Mouse (Mus musculus) embryonic fibroblast, embryonic 13.5 days (primary cell): ENCODE measurements at regions not wholly inside any gene's neighbourhood (a gene's known extent, or its start where the extent isn't known, plus 50 kb on each side); places are given as distances from the start of the nearest gene placed in this dataset.

Experiments used
- H3K27ac ChIP-seq: 2 replicates; pipeline ENCODE4 v1.5.1; 2012; ENCODE audit warnings: low read length, control low read depth, inconsistent platforms; ENCODE audit not compliant: insufficient read depth
- H3K4me1 ChIP-seq: 2 replicates; pipeline ENCODE4 v1.6.1; 2011; ENCODE audit warnings: low read length; ENCODE audit not compliant: control insufficient read depth, insufficient read depth
- H3K4me3 ChIP-seq: 2 replicates; pipeline ENCODE4 v1.5.1; 2011; ENCODE audit warnings: mild to moderate bottlenecking, control low read depth, low read length; ENCODE audit not compliant: insufficient read depth
- CTCF ChIP-seq: IDR thresholded peaks from 2 replicates; pipeline ENCODE4 v1.5.1; 2011; ENCODE audit warnings: mild to moderate bottlenecking, control low read depth, low read length, moderate library complexity, borderline replicate concordance; ENCODE audit not compliant: insufficient read depth
- POLR2A ChIP-seq: IDR thresholded peaks from 2 replicates; pipeline ENCODE4 v1.6.1; 2011; ENCODE audit warnings: low read depth, mild to moderate bottlenecking, control low read depth, low read length, moderate library complexity

- Histone ChIP-seq H3K4me3 (no peak overlapping the region), H3K4me1 (no peaks in the 10 kb centered on the region), H3K27ac (no peak overlapping the region)
- no peak for TF ChIP-seq CTCF
- TF ChIP-seq POLR2A: no peak
Observed at GRCm38 (mm10) chr2:64535351-64535851, 437.6 kb upstream of the Fign start.

- Histone ChIP-seq H3K4me3 (no peak overlapping the region), H3K4me1 (no peaks in the 10 kb centered on the region), H3K27ac (no peak overlapping the region)
- TF ChIP-seq POLR2A (no peak), CTCF (no peak)
Observed at GRCm38 (mm10) chr2:64534869-64535268, 437.0 kb upstream of the Fign start.

- H3K4me3 ChIP-seq: no peak overlapping the region
- TF ChIP-seq POLR2A: no peak
- TF ChIP-seq CTCF: no peak
- no peak overlapping the region for H3K27ac ChIP-seq
- no peaks in the 10 kb centered on the region for H3K4me1 ChIP-seq
Observed at GRCm38 (mm10) chr2:64534344-64534743, 436.5 kb upstream of the Fign start.

DNA sequence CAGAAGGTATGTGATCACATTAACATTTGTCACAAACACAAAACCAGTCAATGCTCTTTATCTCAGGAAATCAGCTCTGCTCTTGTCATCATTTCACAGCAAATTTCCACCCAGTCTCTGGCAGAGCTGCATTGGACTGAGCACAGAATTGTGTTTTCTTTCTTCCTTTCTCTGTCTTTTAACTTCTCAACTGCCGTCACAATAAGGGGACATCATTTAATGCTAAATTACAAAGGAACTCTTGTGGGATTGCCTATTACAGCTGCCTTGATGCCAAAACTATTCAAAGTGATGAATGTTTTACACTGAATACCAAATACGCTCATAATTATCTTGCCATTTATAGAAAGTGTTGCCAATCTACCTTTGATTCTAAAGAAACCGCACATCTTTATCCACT, 424.9 kb upstream of the Fign start:
- no peak overlapping the region for H3K27ac ChIP-seq
- H3K4me1 ChIP-seq: no peaks in the 10 kb centered on the region
- no peak overlapping the region for H3K4me3 ChIP-seq
- TF ChIP-seq CTCF (no peak), POLR2A (no peak)

DNA sequence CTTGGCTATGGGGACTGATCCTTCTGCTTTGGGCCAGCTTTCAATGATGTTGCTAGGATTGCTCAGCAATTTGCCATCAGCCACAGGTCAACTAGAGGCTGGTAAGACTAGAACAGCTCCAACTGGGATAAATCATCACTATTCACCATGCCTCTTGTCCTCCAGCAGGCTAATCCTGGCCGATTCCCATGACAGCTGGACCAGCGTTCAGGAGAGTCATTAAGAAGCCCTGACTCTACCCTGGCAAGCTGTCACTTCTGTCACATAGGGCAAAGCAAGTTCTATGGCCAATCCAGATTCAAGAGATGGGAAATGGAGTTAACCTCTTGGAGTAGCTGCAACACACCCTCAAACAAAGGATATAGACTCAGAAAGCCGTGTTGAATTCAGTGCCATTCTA, 424.4 kb upstream of the Fign start:
- H3K27ac ChIP-seq: no peak overlapping the region
- TF ChIP-seq CTCF (no peak), POLR2A (no peak)
- H3K4me3 ChIP-seq: no peak overlapping the region
- no peaks in the 10 kb centered on the region for H3K4me1 ChIP-seq

- Histone ChIP-seq H3K4me1 (no peaks in the 10 kb centered on the region), H3K27ac (no peak overlapping the region), H3K4me3 (no peak overlapping the region)
- no peak for TF ChIP-seq POLR2A
- TF ChIP-seq CTCF: no peak
Observed at GRCm38 (mm10) chr2:64495725-64496124, 397.9 kb upstream of the Fign start.

DNA sequence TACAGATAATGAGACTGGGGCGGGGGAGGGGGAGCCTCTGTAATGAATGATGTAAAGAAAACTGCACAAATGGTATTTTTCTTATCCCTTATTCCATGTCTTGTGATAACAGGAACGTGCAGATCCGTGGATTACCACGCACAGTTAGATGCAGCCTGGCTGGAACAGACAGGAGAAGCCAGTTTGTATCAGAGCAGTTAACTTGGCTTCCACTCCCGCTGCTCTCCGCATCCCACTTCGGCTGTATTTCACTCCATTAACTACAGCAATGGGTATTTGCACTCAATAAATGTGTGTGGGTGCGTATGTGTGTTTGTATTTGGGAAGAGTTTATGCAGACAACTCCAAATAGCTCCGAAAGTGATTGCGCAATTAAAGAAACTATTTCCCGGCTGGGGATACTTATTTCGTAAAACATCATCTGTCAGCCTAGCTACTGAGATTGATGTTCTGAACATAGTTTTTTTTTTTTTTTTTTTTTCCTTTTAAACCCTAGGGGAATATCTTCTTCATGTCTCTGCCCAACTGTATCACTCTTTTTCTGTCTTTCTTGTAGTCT, 368.7 kb upstream of the Fign start:
- TF ChIP-seq CTCF (no peak), POLR2A (no peak)
- no peaks in the 10 kb centered on the region for H3K4me1 ChIP-seq
- no peak overlapping the region for H3K4me3 ChIP-seq
- H3K27ac ChIP-seq: no peak overlapping the region

DNA sequence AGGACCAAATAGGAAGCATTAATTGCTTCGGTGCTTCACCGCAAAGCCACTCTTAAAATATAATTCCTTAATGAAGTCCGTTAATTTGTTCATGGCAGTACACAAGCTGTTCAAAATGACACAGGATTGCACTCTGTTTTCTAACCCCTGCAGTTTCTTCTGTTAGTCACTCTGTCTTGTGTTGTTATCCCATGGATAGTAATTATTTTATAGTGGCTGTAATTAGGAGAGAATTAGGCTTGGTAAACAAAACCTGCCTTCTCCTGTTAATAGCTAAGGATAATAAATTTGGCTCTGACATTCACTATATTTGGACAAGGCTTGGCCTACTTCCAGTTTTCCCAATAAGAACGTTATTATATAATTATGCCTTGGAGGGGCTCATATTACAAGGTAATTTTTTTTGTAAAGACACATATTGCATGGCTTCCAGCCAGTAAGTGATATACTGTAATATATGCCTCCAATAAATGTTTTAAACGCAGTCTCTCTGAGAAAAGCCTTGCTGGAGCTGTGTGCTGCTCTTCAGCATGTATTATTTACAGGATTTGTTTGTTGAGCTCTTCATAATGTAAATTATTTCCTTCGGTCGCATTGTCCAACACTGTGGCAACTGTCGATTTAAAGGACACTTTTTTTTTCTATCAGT, 364.8 kb upstream of the Fign start:
- H3K27ac ChIP-seq: no peak overlapping the region
- H3K4me3 ChIP-seq: no peak overlapping the region
- H3K4me1 ChIP-seq: no peaks in the 10 kb centered on the region
- TF ChIP-seq CTCF (no peak), POLR2A (no peak)

DNA sequence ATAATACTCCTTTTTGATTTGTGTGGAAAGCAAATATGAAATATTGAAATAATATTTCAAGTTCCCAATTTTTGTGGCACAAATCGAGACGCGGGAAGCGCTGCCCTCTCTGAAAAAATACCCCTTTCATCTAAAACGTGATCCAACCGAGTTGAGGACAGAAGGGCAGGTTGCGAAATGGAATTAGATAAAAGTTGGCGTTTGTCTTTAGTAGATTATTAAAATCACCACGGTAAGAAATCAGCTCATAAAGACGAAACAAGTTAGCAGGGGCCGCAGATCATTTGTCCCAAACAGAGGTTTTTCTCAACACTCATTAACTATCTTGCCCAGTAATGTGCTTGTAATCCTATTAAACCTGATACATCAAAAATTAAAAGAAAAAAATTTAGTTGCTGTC, 364.2 kb upstream of the Fign start:
- no peak overlapping the region for H3K27ac ChIP-seq
- H3K4me1 ChIP-seq: no peaks in the 10 kb centered on the region
- TF ChIP-seq POLR2A (no peak), CTCF (no peak)
- no peak overlapping the region for H3K4me3 ChIP-seq

- Histone ChIP-seq H3K27ac (no peak overlapping the region), H3K4me1 (no peaks in the 10 kb centered on the region), H3K4me3 (no peak overlapping the region)
- TF ChIP-seq CTCF (no peak), POLR2A (no peak)
Observed at GRCm38 (mm10) chr2:64461636-64462035, 363.8 kb upstream of the Fign start.

DNA sequence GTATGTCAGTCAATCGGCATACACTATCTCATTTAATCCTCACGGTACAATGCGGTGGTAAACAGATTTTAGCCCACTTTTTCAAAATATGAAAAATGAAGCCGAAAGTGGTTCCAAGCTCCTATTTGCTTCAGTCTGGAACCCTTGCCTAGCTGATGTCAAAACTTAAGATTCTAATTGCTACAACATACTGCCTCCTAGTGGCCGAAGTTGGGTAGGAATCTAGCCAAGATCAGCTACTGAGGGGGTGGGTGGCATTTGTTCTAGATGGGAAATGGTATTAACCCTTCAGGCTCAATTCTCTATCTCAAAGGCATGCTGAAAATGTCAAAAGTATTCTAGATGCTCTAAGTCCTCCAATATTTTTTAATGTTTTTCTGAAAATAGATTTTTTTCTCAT, 360.3 kb upstream of the Fign start:
- TF ChIP-seq CTCF (no peak), POLR2A (no peak)
- Histone ChIP-seq H3K4me3 (no peak overlapping the region), H3K27ac (no peak overlapping the region)

DNA sequence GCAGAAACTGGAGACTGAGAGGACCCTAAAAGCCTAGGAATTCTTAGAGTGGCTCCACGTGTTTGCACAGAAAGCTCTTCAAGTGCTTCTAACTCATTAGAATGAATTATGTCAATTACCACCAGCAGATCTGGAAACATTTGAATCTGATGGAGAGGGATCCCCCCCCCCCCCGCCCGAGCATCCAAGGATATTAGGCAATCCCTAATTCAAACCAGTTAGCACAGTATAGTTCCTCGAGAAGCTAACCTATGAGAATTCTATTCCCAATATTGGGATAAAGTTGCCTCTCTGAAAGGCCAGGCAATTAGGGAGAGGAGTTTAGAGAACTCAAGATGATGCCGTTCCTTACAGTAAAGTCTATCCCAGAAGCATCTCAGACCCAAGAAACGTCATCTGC, 354.9 kb upstream of the Fign start:
- TF ChIP-seq CTCF: no peak
- TF ChIP-seq POLR2A: no peak
- no peak overlapping the region for H3K27ac ChIP-seq
- H3K4me1 ChIP-seq: no peaks in the 10 kb centered on the region
- H3K4me3 ChIP-seq: no peak overlapping the region

More for the DNA sequence above, 360.3 kb upstream of the Fign start:
- no peaks in the 10 kb centered on the region for H3K4me1 ChIP-seq
